Mouse (Mus musculus) embryonic fibroblast, embryonic 13.5 days (primary cell): ENCODE results near the gene Wdr1. TPM values are rescaled to one million over a fixed set of nuclear protein-coding genes. Genes with fewer than 3 reads are reported as not detected.
A peak's percentile ranks its signal among the peaks of the same experiment; 100 is the strongest.

Experiments used
- H3K27ac ChIP-seq: 2 replicates; pipeline ENCODE4 v1.5.1; 2012; ENCODE audit warnings: low read length, control low read depth, inconsistent platforms; ENCODE audit not compliant: insufficient read depth
- H3K4me1 ChIP-seq: 2 replicates; pipeline ENCODE4 v1.6.1; 2011; ENCODE audit warnings: low read length; ENCODE audit not compliant: control insufficient read depth, insufficient read depth
- H3K4me3 ChIP-seq: 2 replicates; pipeline ENCODE4 v1.5.1; 2011; ENCODE audit warnings: mild to moderate bottlenecking, control low read depth, low read length; ENCODE audit not compliant: insufficient read depth
- CTCF ChIP-seq: IDR thresholded peaks from 2 replicates; pipeline ENCODE4 v1.5.1; 2011; ENCODE audit warnings: mild to moderate bottlenecking, control low read depth, low read length, moderate library complexity, borderline replicate concordance; ENCODE audit not compliant: insufficient read depth
- POLR2A ChIP-seq: IDR thresholded peaks from 2 replicates; pipeline ENCODE4 v1.6.1; 2011; ENCODE audit warnings: low read depth, mild to moderate bottlenecking, control low read depth, low read length, moderate library complexity
- polyA plus RNA-seq: library from polyadenylated mRNA; stranded (reverse); fragments of >200 nt; gene quantifications from 2 replicates; pipeline ENCODE4 v1.2.4, GENCODE M21; 2011; ENCODE audit warnings: low read depth; ENCODE audit not compliant: missing spikeins, insufficient read length

Wdr1 gene
- polyA plus RNA-seq, 1 experiment: 280 TPM

GRCm38 (mm10) chr5:38564831-38565230 is 1.8 kb upstream of the Wdr1 start:
- no peak overlapping the region for H3K4me3 ChIP-seq
- no peak for TF ChIP-seq POLR2A
- TF ChIP-seq CTCF: no peak
- H3K27ac ChIP-seq: no peak overlapping the region

DNA sequence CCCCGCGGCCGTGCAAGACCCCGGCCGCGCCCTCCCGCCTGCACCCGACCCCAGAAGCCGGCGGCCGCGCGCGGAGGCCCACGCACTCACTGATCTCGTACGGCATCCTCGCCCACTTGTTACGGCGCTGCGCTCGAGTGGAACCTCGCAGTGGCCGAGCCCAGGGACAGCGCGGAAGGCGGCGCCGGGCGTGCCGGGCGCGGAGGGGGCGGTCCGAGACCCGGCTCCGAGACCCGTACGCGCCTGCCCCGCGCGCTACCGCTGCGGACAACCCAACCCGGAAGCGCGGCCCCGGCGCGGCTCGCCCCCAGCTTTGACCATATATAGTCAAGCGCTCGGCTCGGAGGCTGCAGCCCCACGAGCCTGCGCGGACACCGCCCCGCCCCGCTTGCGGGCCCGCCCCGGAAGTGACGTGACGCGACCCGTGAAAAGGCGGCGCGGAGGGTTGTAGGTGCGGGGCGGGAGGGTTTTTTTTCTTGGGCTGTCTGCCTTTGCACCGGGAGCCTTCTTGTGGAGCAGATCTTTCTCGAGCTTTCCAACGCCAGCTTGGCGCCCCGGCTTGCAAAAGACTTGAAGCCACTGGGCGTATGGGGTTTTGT is 1.5 kb downstream of the Wdr1 start:
- peak overlapping the region; percentile 83 for H3K4me3 ChIP-seq
- no peak for TF ChIP-seq CTCF
- TF ChIP-seq POLR2A: peak; percentile 86
- peaks cover 20% of the 10 kb centered on the region for H3K4me1 ChIP-seq
- H3K27ac ChIP-seq: peak overlapping the region; percentile 85

More at GRCm38 (mm10) chr5:38564831-38565230, 1.8 kb upstream of the Wdr1 start:
- no peaks in the 10 kb centered on the region for H3K4me1 ChIP-seq

DNA sequence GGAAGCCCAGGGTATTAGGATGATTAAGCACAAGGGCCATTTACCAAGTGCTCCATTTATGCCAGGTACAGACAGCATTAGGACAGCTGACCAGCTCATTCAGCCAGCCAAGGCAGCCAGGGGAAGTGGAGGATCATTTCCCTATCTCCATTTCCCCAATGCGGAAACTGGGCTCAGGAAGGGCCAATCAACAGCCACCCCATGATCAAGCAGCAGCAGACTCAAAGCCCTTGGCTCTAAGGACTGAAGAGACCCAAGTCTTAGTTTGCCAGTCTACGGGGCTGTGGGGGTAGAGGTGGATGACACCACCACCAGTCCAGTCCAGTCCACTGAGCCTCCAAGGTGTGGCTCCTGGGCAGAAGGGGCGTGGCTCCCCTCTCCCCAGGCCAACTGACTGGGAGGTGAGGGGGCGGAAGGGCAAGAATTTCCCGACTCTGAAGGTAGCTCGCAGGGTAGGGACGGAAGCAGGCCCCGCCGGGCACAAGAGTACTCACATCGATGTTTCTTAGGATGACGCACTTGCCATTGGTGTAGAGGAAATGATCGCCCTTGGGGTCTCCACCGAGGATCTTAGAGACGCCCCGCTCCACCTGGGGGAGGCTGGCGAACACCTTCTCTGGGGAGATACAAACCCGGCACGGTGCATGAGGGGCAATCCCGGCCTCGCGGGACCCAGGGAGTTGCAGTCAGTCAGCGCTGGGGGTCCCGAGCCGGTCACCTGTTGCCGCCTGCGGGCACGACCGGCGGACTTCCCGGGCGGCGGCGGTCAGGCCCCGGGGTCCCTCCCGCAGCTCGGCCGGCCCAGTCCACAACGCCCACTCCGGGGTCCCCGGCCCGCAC is 2.2 kb downstream of the Wdr1 start:
- Histone ChIP-seq H3K27ac (peak overlapping the region; percentile 75), H3K4me1 (peaks cover 21% of the 10 kb centered on the region), H3K4me3 (peak overlapping the region; percentile 83)
- TF ChIP-seq POLR2A (peak; percentile 48), CTCF (no peak)

DNA sequence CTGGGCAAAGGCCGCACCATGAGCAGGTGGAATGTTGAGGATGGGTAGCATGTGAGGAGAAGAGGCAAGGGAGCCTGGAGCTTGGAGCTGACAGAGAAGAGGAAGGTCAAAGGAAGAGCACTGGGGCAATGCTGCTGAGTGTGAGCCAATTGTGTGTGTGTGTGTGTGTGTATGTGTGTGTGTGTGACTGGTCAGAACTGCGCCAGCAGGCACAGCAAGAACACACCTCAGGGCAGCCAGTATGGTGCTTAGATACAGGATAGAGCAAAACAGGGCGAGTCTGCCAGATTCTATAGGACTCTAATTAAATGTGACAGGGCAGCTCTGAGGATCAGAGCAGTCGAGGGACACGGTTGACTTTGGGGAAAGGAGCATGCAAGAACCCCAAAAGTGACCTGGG is 4.2 kb downstream of the Wdr1 start:
- H3K27ac ChIP-seq: no peak overlapping the region
- no peak for TF ChIP-seq POLR2A
- no peak for TF ChIP-seq CTCF
- peak overlapping the region; percentile 83 for H3K4me3 ChIP-seq
- H3K4me1 ChIP-seq: peaks cover 38% of the 10 kb centered on the region

DNA sequence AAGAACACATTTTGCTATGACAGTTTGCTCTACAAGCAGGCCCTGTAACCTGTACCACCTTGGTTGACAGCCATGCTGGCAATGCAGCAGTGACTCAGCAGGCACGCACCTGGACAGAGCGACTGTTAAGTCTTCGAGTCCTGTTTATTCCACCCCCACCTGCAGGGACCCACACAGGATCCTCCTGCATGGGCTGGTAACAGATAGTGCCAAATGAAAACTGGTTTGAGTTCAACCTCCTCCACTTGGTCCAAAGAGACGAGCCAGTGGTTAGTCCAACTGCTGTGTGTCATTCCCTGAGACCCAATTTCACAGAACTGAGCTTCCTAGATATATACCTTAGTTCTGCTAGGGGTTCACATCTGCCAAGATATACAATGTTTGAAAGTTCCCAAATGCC is 5.2 kb downstream of the Wdr1 start:
- Histone ChIP-seq H3K4me1 (peaks cover 48% of the 10 kb centered on the region), H3K4me3 (no peak overlapping the region), H3K27ac (no peak overlapping the region)
- TF ChIP-seq CTCF (no peak), POLR2A (no peak)

- no peak overlapping the region for H3K4me3 ChIP-seq
- H3K27ac ChIP-seq: 0 out of 2 replicates have a peak overlapping the region, but pooled peaks have one; percentile 4
- peaks cover 59% of the 10 kb centered on the region for H3K4me1 ChIP-seq
- TF ChIP-seq CTCF (no peak), POLR2A (no peak)
Measured at GRCm38 (mm10) chr5:38556406-38556805, 6.6 kb downstream of the Wdr1 start.

GRCm38 (mm10) chr5:38553953-38554352 is 9.1 kb downstream of the Wdr1 start:
- Histone ChIP-seq H3K4me3 (no peak overlapping the region), H3K4me1 (peaks cover 74% of the 10 kb centered on the region), H3K27ac (peak overlapping the region; percentile 43)
- TF ChIP-seq CTCF (no peak), POLR2A (no peak)

- TF ChIP-seq CTCF (no peak), POLR2A (no peak)
- H3K27ac ChIP-seq: peak overlapping the region; percentile 43
- no peak overlapping the region for H3K4me3 ChIP-seq
- H3K4me1 ChIP-seq: peaks cover 71% of the 10 kb centered on the region
Measured at GRCm38 (mm10) chr5:38553491-38553890, 9.5 kb downstream of the Wdr1 start.

GRCm38 (mm10) chr5:38552615-38553014 is 10.4 kb downstream of the Wdr1 start:
- peaks cover 71% of the 10 kb centered on the region for H3K4me1 ChIP-seq
- H3K27ac ChIP-seq: no peak overlapping the region
- H3K4me3 ChIP-seq: no peak overlapping the region
- no peak for TF ChIP-seq POLR2A

DNA sequence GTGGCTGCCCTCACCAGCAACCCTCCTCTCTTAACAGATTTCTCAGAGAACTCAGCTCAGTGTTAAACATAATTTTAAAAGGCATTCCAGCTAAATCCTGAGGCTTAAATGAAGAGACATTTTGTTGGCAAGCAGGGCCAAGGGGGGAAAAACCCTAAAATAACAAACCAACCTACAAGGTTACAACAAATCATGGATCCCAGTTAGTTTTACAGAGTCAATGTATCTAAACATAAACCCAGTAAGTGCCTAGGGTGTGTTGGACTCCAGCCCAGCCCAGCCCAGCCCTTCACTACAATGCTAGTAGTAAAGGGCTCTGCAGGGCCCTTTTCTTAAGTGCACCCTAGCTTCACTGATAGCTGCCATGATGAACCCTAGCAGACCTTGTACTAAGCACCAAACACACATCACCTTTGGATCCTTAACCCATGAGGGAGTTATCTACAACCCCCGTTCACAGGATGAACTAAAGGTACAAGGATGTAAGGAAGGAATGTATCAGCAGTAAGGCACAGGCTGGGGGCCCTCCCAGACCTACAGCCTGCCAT is 12.7 kb downstream of the Wdr1 start:
- Histone ChIP-seq H3K4me1 (peaks cover 68% of the 10 kb centered on the region), H3K4me3 (no peak overlapping the region), H3K27ac (peak overlapping the region; percentile 54; the same call in 1 of the 2 replicates)
- TF ChIP-seq CTCF (no peak), POLR2A (no peak)

- H3K27ac ChIP-seq: peak overlapping the region; percentile 54
- H3K4me1 ChIP-seq: peaks cover 65% of the 10 kb centered on the region
- TF ChIP-seq CTCF (no peak), POLR2A (no peak)
- H3K4me3 ChIP-seq: no peak overlapping the region
Measured at GRCm38 (mm10) chr5:38549461-38549909, 13.5 kb downstream of the Wdr1 start.
